Mouse (Mus musculus): ENCODE results near the gene Rab34. TPM values are rescaled to one million over a fixed set of nuclear protein-coding genes. Genes with fewer than 3 reads are reported as not detected.

Gene Rab34
- total RNA-seq, 2 experiments from 2014 or later = 21.7 to 25.4 TPM

DNA sequence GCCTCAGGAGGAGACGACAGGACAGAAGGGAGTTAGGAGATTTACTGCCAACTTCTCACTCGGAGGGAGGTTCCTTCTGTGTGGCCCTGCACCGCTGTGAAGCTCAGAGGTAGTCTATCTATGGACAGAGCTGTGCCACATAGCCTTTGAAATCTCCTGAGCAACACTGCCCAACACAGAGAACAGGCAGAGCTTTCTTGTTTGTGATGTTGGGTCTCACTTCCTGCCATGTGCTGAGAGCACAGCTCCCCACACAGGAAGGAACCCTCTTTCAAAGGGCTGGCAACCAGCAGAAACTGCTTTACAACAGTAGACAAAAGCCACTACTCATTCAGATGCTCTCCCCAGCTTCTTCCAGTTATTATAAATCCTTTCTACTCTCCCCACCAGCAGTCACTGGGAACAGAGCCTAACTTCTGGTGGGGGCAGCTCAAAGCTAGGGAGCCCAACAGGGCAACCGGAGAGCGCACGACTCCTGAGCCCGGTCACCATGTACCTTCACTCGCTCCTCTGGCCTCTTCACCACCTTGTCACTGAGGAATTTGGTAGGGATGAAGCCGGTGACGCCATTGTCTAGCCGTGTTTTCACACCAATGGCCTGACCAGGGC lies 27.6 kb downstream of the Rab34 start:
- no peak for DNase-seq

GRCm38 (mm10) chr11:78223586-78223985 lies 35.4 kb downstream of the Rab34 start:
- no peak for DNase-seq

- no peak for DNase-seq
These were observed 43.3 kb downstream of the Rab34 start for GRCm38 (mm10) chr11:78231518-78231917.

- no peak for DNase-seq
These were observed 52.1 kb downstream of the Rab34 start for GRCm38 (mm10) chr11:78240193-78240857.

Small RNAs within 50 kb of the gene (microRNA-seq; reads per million reads assigned to microRNA genes)
- 0 to 0.32 reads per million in 2 experiments for gene Mir7653

Other genes starting within 250 kb of the Rab34 start
- 10 to 100 TPM; 19.7 to 35.4 TPM for gene Phf12, start 205.7 kb upstream of the Rab34 start, total RNA-seq (2021)
- 1 to 10 TPM; 3.0 to 4.3 TPM for gene Dhrs13, start 156.2 kb upstream of the Rab34 start, total RNA-seq (2021)
- 10 to 100 TPM; 68.3 to 68.5 TPM for gene Flot2, start 150.5 kb upstream of the Rab34 start, total RNA-seq (2021)
- gene Eral1, start 108.0 kb upstream of the Rab34 start, total RNA-seq (2021) = 10 to 100 TPM; 17.8 to 21.6 TPM
- gene Fam222b, start 93.8 kb upstream of the Rab34 start, total RNA-seq (2021) = 1 to 10 TPM; 7.8 to 9.8 TPM
- gene Traf4, start 22.8 kb upstream of the Rab34 start, total RNA-seq (2021) = 10 to 100 TPM; 15.7 to 22.6 TPM
- 1 to 10 TPM; 3.1 to 3.7 TPM for gene Nek8, start 11.8 kb upstream of the Rab34 start, total RNA-seq (2021)
- 10 to 100 TPM in 1 of 2 experiments, 1 to 10 TPM in 1; 7.4 to 11.9 TPM for gene Tlcd1, start 11.7 kb upstream of the Rab34 start, total RNA-seq (2021)
- 1,000 to 10,000 TPM; 1,328 to 1,362 TPM for gene Rpl23a, start 4.8 kb upstream of the Rab34 start, total RNA-seq (2021)
- gene Proca1, start 5.0 kb downstream of the Rab34 start, total RNA-seq (2021) = 1 to 10 TPM; 1.1 to 1.2 TPM
- gene Sdf2, start 57.3 kb downstream of the Rab34 start, total RNA-seq (2021) = 10 to 100 TPM; 47.5 to 48.2 TPM
- 10 to 100 TPM; 30.3 to 35.3 TPM for gene Supt6, start 57.6 kb downstream of the Rab34 start, total RNA-seq (2021)
- 100 to 1,000 TPM; 136 to 138 TPM for gene 2610507B11Rik, start 73.3 kb downstream of the Rab34 start, total RNA-seq (2021)
- under 1 TPM; 0.36 to 0.59 TPM for gene BC030499, start 102.4 kb downstream of the Rab34 start, total RNA-seq (2021)
- 10 to 100 TPM in 1 of 2 experiments, 1 to 10 TPM in 1; 7.1 to 11.3 TPM for gene Spag5, start 113.1 kb downstream of the Rab34 start, total RNA-seq (2021)
- gene Aldoc, start 134.5 kb downstream of the Rab34 start, total RNA-seq (2021) = 1 to 10 TPM; 1.9 to 2.0 TPM
- gene Pigs, start 140.0 kb downstream of the Rab34 start, total RNA-seq (2021) = 10 to 100 TPM; 24.9 to 25.5 TPM
- 10 to 100 TPM; 26.2 to 28.4 TPM for gene Unc119, start 155.1 kb downstream of the Rab34 start, total RNA-seq (2021)
- not detected for gene Foxn1, start 198.1 kb downstream of the Rab34 start, total RNA-seq (2021)
- gene Slc13a2, start 233.8 kb downstream of the Rab34 start, total RNA-seq (2021) = not detected